Mouse (Mus musculus): ENCODE data around the gene Lmf1. TPM values are rescaled to one million over a fixed set of nuclear protein-coding genes. Genes with fewer than 3 reads are reported as not detected.

The Lmf1 gene
- polyA plus RNA-seq, 1 experiment from 2014 or later = 24.9 TPM

GRCm38 (mm10) chr17:25626196-25627043 is 47.5 kb downstream of the Lmf1 start:
- ATAC-seq (replicated peaks; ENCODE audit: insufficient number of reproducible peaks, low FRiP score, low TSS enrichment, low read depth) (no peak), DNase-seq (ENCODE audit: low spot score) (peak; percentile 33)
- Histone ChIP-seq H3K4me3 (ENCODE audit: low read depth, low read length) (no peak overlapping the region), H3K27ac (replicated peaks; ENCODE audit: low read depth, low read length) (no peak overlapping the region), H3K4me2 (ENCODE audit: low read depth, low read length) (no peak overlapping the region), H3K36me3 (replicated peaks; ENCODE audit: control insufficient read depth, insufficient read depth, low read depth, low read length) (no peaks in the 10 kb centered on the region), H3K4me1 (ENCODE audit: control insufficient read depth, insufficient read depth, low read length) (peaks cover 10% of the 10 kb centered on the region; the same call in 1 of the 2 replicates), H3K9ac (replicated peaks; ENCODE audit: low read length) (no peak overlapping the region), H3K27me3 (ENCODE audit: control insufficient read depth, insufficient read depth, low read length) (no peaks in the 10 kb centered on the region), H3K9me3 (replicated peaks; ENCODE audit: control insufficient read depth, low read length) (no peaks in the 10 kb centered on the region)
- 47% methylated on average over 20 of the region's 20 CpGs for WGBS

- no peak overlapping the region for H3K4me2 ChIP-seq (ENCODE audit: low read depth, low read length)
- H3K9ac ChIP-seq (replicated peaks; ENCODE audit: low read length) = no peak overlapping the region
- H3K27me3 ChIP-seq (ENCODE audit: control insufficient read depth, insufficient read depth, low read length) = no peaks in the 10 kb centered on the region
- H3K4me1 ChIP-seq (ENCODE audit: control insufficient read depth, insufficient read depth, low read length) = peaks cover 4% of the 10 kb centered on the region; the same call in 1 of the 2 replicates
- DNase-seq (ENCODE audit: low spot score) (no peak), ATAC-seq (replicated peaks; ENCODE audit: insufficient number of reproducible peaks, low FRiP score, low TSS enrichment, low read depth) (no peak)
- no peaks in the 10 kb centered on the region for H3K36me3 ChIP-seq (replicated peaks; ENCODE audit: control insufficient read depth, insufficient read depth, low read depth, low read length)
- no peak overlapping the region for H3K27ac ChIP-seq (replicated peaks; ENCODE audit: low read depth, low read length)
- WGBS = 87% methylated on average over 5 of the region's 5 CpGs
- no peaks in the 10 kb centered on the region for H3K9me3 ChIP-seq (replicated peaks; ENCODE audit: control insufficient read depth, low read length)
- H3K4me3 ChIP-seq (ENCODE audit: low read depth, low read length) = no peak overlapping the region
Observed at GRCm38 (mm10) chr17:25630313-25630712, 51.4 kb downstream of the Lmf1 start.

- H3K4me3 ChIP-seq (ENCODE audit: low read depth, low read length) = no peak overlapping the region
- no peak overlapping the region for H3K9ac ChIP-seq (replicated peaks; ENCODE audit: low read length)
- WGBS = 92% methylated on average over 10 of the region's 10 CpGs
- H3K27me3 ChIP-seq (ENCODE audit: control insufficient read depth, insufficient read depth, low read length) = no peaks in the 10 kb centered on the region
- ATAC-seq (replicated peaks; ENCODE audit: insufficient number of reproducible peaks, low FRiP score, low TSS enrichment, low read depth) = no peak
- no peaks in the 10 kb centered on the region for H3K36me3 ChIP-seq (replicated peaks; ENCODE audit: control insufficient read depth, insufficient read depth, low read depth, low read length)
- H3K4me1 ChIP-seq (ENCODE audit: control insufficient read depth, insufficient read depth, low read length) = 0 out of 2 replicates have a peak, but pooled peaks cover 2% of the 10 kb centered on the region
- no peak overlapping the region for H3K4me2 ChIP-seq (ENCODE audit: low read depth, low read length)
- H3K27ac ChIP-seq (replicated peaks; ENCODE audit: low read depth, low read length) = no peak overlapping the region
- DNase-seq (ENCODE audit: low spot score) = no peak
- H3K9me3 ChIP-seq (replicated peaks; ENCODE audit: control insufficient read depth, low read length) = no peaks in the 10 kb centered on the region
Observed at GRCm38 (mm10) chr17:25634070-25634469, 55.2 kb downstream of the Lmf1 start.

DNA sequence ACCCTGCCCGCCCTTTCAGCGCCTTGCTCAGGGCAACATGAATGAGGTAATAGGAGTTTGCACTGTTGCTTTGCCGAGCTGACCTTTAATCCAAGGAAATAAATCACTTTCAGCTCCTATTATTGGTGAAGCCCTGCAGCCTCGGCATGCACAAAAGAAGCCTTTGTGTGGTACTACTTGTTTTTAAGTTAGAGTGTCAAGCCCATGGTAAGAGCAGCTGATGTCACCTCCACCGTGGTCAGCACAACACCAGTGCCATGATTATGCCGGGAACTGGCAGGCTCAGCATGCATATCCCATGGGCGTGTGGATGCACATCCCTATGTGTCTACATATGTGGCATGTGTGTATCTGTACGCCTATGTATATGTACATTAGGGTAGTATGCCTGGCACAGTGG is 56.5 kb downstream of the Lmf1 start:
- H3K9ac ChIP-seq (replicated peaks; ENCODE audit: low read length) = no peak overlapping the region
- no peak overlapping the region for H3K4me3 ChIP-seq (ENCODE audit: low read depth, low read length)
- H3K4me2 ChIP-seq (ENCODE audit: low read depth, low read length) = no peak overlapping the region
- H3K9me3 ChIP-seq (replicated peaks; ENCODE audit: control insufficient read depth, low read length) = no peaks in the 10 kb centered on the region
- peak; percentile 43 for DNase-seq (ENCODE audit: low spot score)
- H3K27ac ChIP-seq (replicated peaks; ENCODE audit: low read depth, low read length) = 0 out of 2 replicates have a peak overlapping the region, but pooled peaks have one; percentile 0
- H3K27me3 ChIP-seq (ENCODE audit: control insufficient read depth, insufficient read depth, low read length) = no peaks in the 10 kb centered on the region
- 32% methylated on average over 8 of the region's 8 CpGs for WGBS
- 0 out of 2 replicates have a peak, but pooled peaks have one; percentile 10 for ATAC-seq (replicated peaks; ENCODE audit: insufficient number of reproducible peaks, low FRiP score, low TSS enrichment, low read depth)
- H3K36me3 ChIP-seq (replicated peaks; ENCODE audit: control insufficient read depth, insufficient read depth, low read depth, low read length) = no peaks in the 10 kb centered on the region
- H3K4me1 ChIP-seq (ENCODE audit: control insufficient read depth, insufficient read depth, low read length) = 0 out of 2 replicates have a peak, but pooled peaks cover 2% of the 10 kb centered on the region

DNA sequence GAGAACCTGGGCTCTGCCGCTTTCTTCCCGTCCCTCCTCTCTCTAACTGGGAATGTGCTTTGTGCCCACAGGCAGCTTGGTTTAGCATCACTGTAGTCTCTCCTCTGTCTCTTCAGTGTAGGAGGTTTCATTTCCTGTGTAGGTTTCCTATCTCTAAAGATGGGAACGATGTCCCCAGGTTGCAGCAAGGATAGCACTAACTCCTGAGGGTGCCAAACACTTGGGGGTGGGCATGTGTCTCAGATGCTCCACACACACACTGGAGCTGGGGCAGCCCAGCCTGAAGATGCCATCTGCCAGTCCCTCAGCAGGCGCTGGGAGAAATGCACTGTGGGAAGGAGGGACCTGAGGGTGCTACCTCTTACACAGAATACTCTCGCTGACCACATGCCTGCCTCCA is 56.9 kb downstream of the Lmf1 start:
- ATAC-seq (replicated peaks; ENCODE audit: insufficient number of reproducible peaks, low FRiP score, low TSS enrichment, low read depth) (no peak), DNase-seq (ENCODE audit: low spot score) (no peak)
- Histone ChIP-seq H3K9ac (replicated peaks; ENCODE audit: low read length) (no peak overlapping the region; the same call in 1 of the 2 replicates), H3K4me2 (ENCODE audit: low read depth, low read length) (no peak overlapping the region), H3K27ac (replicated peaks; ENCODE audit: low read depth, low read length) (0 out of 2 replicates have a peak overlapping the region, but pooled peaks have one; percentile 8), H3K4me1 (ENCODE audit: control insufficient read depth, insufficient read depth, low read length) (0 out of 2 replicates have a peak, but pooled peaks cover 2% of the 10 kb centered on the region), H3K27me3 (ENCODE audit: control insufficient read depth, insufficient read depth, low read length) (no peaks in the 10 kb centered on the region), H3K4me3 (ENCODE audit: low read depth, low read length) (no peak overlapping the region), H3K36me3 (replicated peaks; ENCODE audit: control insufficient read depth, insufficient read depth, low read depth, low read length) (no peaks in the 10 kb centered on the region), H3K9me3 (replicated peaks; ENCODE audit: control insufficient read depth, low read length) (no peaks in the 10 kb centered on the region)
- 86% methylated on average over 5 of the region's 5 CpGs for WGBS

GRCm38 (mm10) chr17:25637986-25638385 is 59.1 kb downstream of the Lmf1 start:
- WGBS = 42% methylated on average over 7 of the region's 7 CpGs
- H3K27ac ChIP-seq (replicated peaks; ENCODE audit: low read depth, low read length) = peak overlapping the region; percentile 41; the same call in 1 of the 2 replicates
- H3K4me1 ChIP-seq (ENCODE audit: control insufficient read depth, insufficient read depth, low read length) = 0 out of 2 replicates have a peak, but pooled peaks cover 2% of the 10 kb centered on the region
- H3K4me3 ChIP-seq (ENCODE audit: low read depth, low read length) = no peak overlapping the region
- H3K36me3 ChIP-seq (replicated peaks; ENCODE audit: control insufficient read depth, insufficient read depth, low read depth, low read length) = no peaks in the 10 kb centered on the region
- no peaks in the 10 kb centered on the region for H3K9me3 ChIP-seq (replicated peaks; ENCODE audit: control insufficient read depth, low read length)
- no peak overlapping the region for H3K4me2 ChIP-seq (ENCODE audit: low read depth, low read length)
- ATAC-seq (replicated peaks; ENCODE audit: insufficient number of reproducible peaks, low FRiP score, low TSS enrichment, low read depth) (no peak), DNase-seq (ENCODE audit: low spot score) (no peak)
- H3K9ac ChIP-seq (replicated peaks; ENCODE audit: low read length) = no peak overlapping the region
- no peaks in the 10 kb centered on the region for H3K27me3 ChIP-seq (ENCODE audit: control insufficient read depth, insufficient read depth, low read length)

DNA sequence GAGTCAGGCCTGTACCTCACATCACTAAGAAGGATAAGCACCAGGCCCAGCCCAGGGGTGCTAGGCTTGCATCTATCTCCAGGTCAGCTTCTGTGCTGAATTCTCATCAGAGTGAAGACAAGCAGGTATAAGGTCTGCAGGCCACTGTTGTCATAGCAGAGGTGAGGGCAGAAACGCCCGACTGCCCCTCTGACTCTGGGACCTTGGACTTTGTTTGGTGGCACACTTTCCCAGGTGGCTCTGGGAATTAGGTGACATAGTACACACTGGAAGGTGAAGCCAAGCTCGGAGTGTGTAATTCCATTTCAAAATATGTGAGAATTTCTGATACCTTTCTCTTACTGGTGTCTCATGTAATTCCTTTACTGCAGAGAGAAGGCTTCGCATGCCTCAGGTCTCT is 59.6 kb downstream of the Lmf1 start:
- Histone ChIP-seq H3K4me1 (ENCODE audit: control insufficient read depth, insufficient read depth, low read length) (0 out of 2 replicates have a peak, but pooled peaks cover 2% of the 10 kb centered on the region), H3K9me3 (replicated peaks; ENCODE audit: control insufficient read depth, low read length) (no peaks in the 10 kb centered on the region), H3K36me3 (replicated peaks; ENCODE audit: control insufficient read depth, insufficient read depth, low read depth, low read length) (no peaks in the 10 kb centered on the region), H3K9ac (replicated peaks; ENCODE audit: low read length) (no peak overlapping the region), H3K27ac (replicated peaks; ENCODE audit: low read depth, low read length) (peak overlapping the region; percentile 41; the same call in 1 of the 2 replicates), H3K4me3 (ENCODE audit: low read depth, low read length) (no peak overlapping the region), H3K4me2 (ENCODE audit: low read depth, low read length) (no peak overlapping the region), H3K27me3 (ENCODE audit: control insufficient read depth, insufficient read depth, low read length) (no peaks in the 10 kb centered on the region)
- ATAC-seq (replicated peaks; ENCODE audit: insufficient number of reproducible peaks, low FRiP score, low TSS enrichment, low read depth) (no peak), DNase-seq (ENCODE audit: low spot score) (no peak)
- WGBS = 83% methylated on average over 4 of the region's 4 CpGs

DNA sequence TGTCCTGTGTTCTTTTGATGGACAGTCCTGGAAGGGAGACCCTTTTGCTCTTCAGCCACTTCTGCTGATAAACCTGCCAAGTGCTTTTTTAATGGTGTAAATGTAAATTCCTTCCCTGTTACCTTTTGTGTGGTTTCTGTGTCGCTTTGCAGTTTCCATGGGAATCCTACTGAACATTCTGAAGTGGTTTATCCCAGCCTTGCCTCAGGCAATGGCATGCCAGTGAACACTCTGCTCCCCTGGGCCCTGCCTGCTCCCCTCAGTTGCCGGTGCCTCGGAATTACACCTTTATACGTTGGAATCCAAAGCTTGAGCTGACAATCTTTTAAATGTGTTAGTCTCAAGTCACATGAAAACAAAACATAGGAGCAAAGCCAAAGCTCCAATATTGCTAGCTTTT is 62.1 kb downstream of the Lmf1 start:
- Histone ChIP-seq H3K9me3 (replicated peaks; ENCODE audit: control insufficient read depth, low read length) (no peaks in the 10 kb centered on the region), H3K4me1 (ENCODE audit: control insufficient read depth, insufficient read depth, low read length) (peaks cover 6% of the 10 kb centered on the region), H3K27ac (replicated peaks; ENCODE audit: low read depth, low read length) (no peak overlapping the region), H3K9ac (replicated peaks; ENCODE audit: low read length) (no peak overlapping the region), H3K4me3 (ENCODE audit: low read depth, low read length) (no peak overlapping the region), H3K4me2 (ENCODE audit: low read depth, low read length) (no peak overlapping the region), H3K36me3 (replicated peaks; ENCODE audit: control insufficient read depth, insufficient read depth, low read depth, low read length) (no peaks in the 10 kb centered on the region), H3K27me3 (ENCODE audit: control insufficient read depth, insufficient read depth, low read length) (no peaks in the 10 kb centered on the region)
- WGBS = 36% methylated on average over 4 of the region's 4 CpGs
- ATAC-seq (replicated peaks; ENCODE audit: insufficient number of reproducible peaks, low FRiP score, low TSS enrichment, low read depth) (no peak), DNase-seq (ENCODE audit: low spot score) (no peak)

Data from embryonic facial prominence, embryonic 11.5 days (tissue).